Mouse (Mus musculus): ENCODE data around the gene Tubb1.

- TF ChIP-seq FLI1 (IDR thresholded peaks at IDR 0.05; ENCODE audit: low read length) (no peak), GATA1 (IDR thresholded peaks at IDR 0.05; ENCODE audit: borderline replicate concordance, low read length) (no peak)
Measured at GRCm38 (mm10) chr2:174421107-174421506, 29.4 kb upstream of the Tubb1 start.

All from megakaryocyte, embryonic 14.5 days (primary cell).